29 mouse cellular contexts compared by ENCODE assay signal in genomic region chr7:104240857-104241256, GRCm38 (mm10). TPM values are rescaled to one million over a fixed set of nuclear protein-coding genes. Genes with fewer than 3 reads are reported as not detected.
"Had no signal": no experiment of that assay in that cellular context is flagged by ENCODE, and none has a peak within 500 bp of the region (broad histone marks: within the 10 kb centered on the region; RNA-seq: fewer than 3 reads in every experiment).

No protein-coding gene starts in this region.

- H3K36me3 ChIP-seq: limb, embryonic 12.5 days; limb, embryonic 15.5 days; midbrain, embryonic 12.5 days; midbrain, embryonic 15.5 days; neural tube, embryonic 12.5 days; neural tube, embryonic 15.5 days had no signal

- H3K27ac ChIP-seq: kidney, postnatal 0 days; layer of hippocampus, adult 2 months; limb, embryonic 12.5 days; limb, embryonic 15.5 days; liver, embryonic 14.5 days; midbrain, embryonic 12.5 days; midbrain, embryonic 15.5 days; neural tube, embryonic 12.5 days; neural tube, embryonic 15.5 days had no signal

- ATAC-seq: intestine, postnatal 0 days; liver, postnatal 0 days; lung, postnatal 0 days; midbrain, embryonic 15.5 days had no signal

- H3K9ac ChIP-seq: limb, embryonic 12.5 days; limb, embryonic 15.5 days; liver, embryonic 14.5 days; liver, postnatal 0 days; lung, embryonic 14.5 days; midbrain, embryonic 12.5 days; midbrain, embryonic 15.5 days; neural tube, embryonic 12.5 days; neural tube, embryonic 15.5 days had no signal

- H3K27me3 ChIP-seq: limb, embryonic 12.5 days; limb, embryonic 15.5 days; midbrain, embryonic 12.5 days; midbrain, embryonic 15.5 days; neural tube, embryonic 12.5 days; neural tube, embryonic 15.5 days had no signal

- DNase-seq: kidney, adult 2 months; kidney, postnatal 25 days; layer of hippocampus, adult 9-11 months; left cerebral cortex, postnatal 4 days; liver, postnatal 0 days; lung, embryonic 14.5 days; lung, postnatal 36 days; thymus, adult 18-20 months; thymus, postnatal 4 days had no signal

- H3K9me3 ChIP-seq: limb, embryonic 12.5 days; limb, embryonic 15.5 days; midbrain, embryonic 12.5 days; midbrain, embryonic 15.5 days; neural tube, embryonic 12.5 days; neural tube, embryonic 15.5 days had no signal

- H3K4me3 ChIP-seq: layer of hippocampus, adult 2 months; limb, embryonic 12.5 days; limb, embryonic 15.5 days; midbrain, embryonic 12.5 days; midbrain, embryonic 15.5 days; neural tube, embryonic 12.5 days; neural tube, embryonic 15.5 days had no signal

- H3K4me2 ChIP-seq: limb, embryonic 12.5 days; limb, embryonic 15.5 days; liver, embryonic 11.5 days; lung, embryonic 14.5 days; midbrain, embryonic 12.5 days; midbrain, embryonic 15.5 days; neural tube, embryonic 12.5 days; neural tube, embryonic 15.5 days had no signal

- H3K4me1 ChIP-seq: limb, embryonic 12.5 days; midbrain, embryonic 12.5 days; midbrain, embryonic 15.5 days; neural tube, embryonic 12.5 days; neural tube, embryonic 15.5 days had no signal

RNA-seq across cellular contexts. Expression of gene Olfr649, which starts 45.1 kb away (rescaled TPM):
- total RNA-seq: layer of hippocampus, adult 2 months; layer of hippocampus, postnatal 25 days; left cerebral cortex, adult 8-10 months; left cerebral cortex, postnatal 14 days; left cerebral cortex, postnatal 4 days had no signal
- polyA plus RNA-seq: intestine, embryonic 14.5 days; intestine, postnatal 0 days; kidney, adult 2 months; kidney, embryonic 14.5 days; kidney, postnatal 0 days; large intestine, adult 2 months; limb, embryonic 12.5 days; limb, embryonic 15.5 days; liver, embryonic 11.5 days; liver, embryonic 14.5 days; liver, postnatal 0 days; lung, embryonic 14.5 days; lung, postnatal 0 days; midbrain, embryonic 12.5 days; midbrain, embryonic 15.5 days; neural tube, embryonic 12.5 days; neural tube, embryonic 15.5 days; stomach, embryonic 16.5 days; testis, adult 2 months had no signal

RNA-seq across cellular contexts. Expression of gene Olfr648, which starts 57.7 kb away (rescaled TPM):
- polyA plus RNA-seq: kidney, adult 2 months; liver, postnatal 0 days; lung, postnatal 0 days had no signal
